Mouse (Mus musculus) liver, postnatal 0 days (tissue): ENCODE measurements at regions not wholly inside any gene's neighbourhood (a gene's known extent, or its start where the extent isn't known, plus 50 kb on each side); places are given as distances from the start of the nearest gene placed in this dataset.

ENCODE experiments used
- CTCF ChIP-seq: sonication (generic); IDR thresholded peaks from 2 replicates; pipeline ENCODE4 v1.5.1; 2016; ENCODE audit warnings: antibody characterized with exemption, low read depth
- EP300 ChIP-seq: IDR thresholded peaks from 2 replicates; pipeline ENCODE4 v1.6.1; 2016; ENCODE audit warnings: antibody characterized with exemption, low read depth, mild to moderate bottlenecking

- TF ChIP-seq CTCF = no peak
- TF ChIP-seq EP300 = no peak
Measured at GRCm38 (mm10) chr14:58175651-58176363, 105.5 kb downstream of the Fgf9 start.
